Mouse (Mus musculus): ENCODE measurements around the gene Xrra1. TPM values are rescaled to one million over a fixed set of nuclear protein-coding genes. Genes with fewer than 3 reads are reported as not detected.

Xrra1 gene
- polyA plus RNA-seq, 1 experiment: 0.34 TPM

GRCm38 (mm10) chr7:99836781-99837180 is 22.1 kb upstream of the Xrra1 start:
- H3K27ac ChIP-seq (ENCODE audit: insufficient read depth, low read length): no peak overlapping the region
- H3K27me3 ChIP-seq (ENCODE audit: control insufficient read depth, insufficient read depth, low read length): no peaks in the 10 kb centered on the region
- WGBS: 54% methylated on average over 4 of the region's 4 CpGs
- TF ChIP-seq POLR2A (IDR thresholded peaks at IDR 0.05; ENCODE audit: borderline replicate concordance, insufficient read depth, low read length): no peak
- no peak for TF ChIP-seq CTCF (IDR thresholded peaks at IDR 0.05; ENCODE audit: borderline replicate concordance, insufficient read depth, low read depth, low read length)
- H3K4me1 ChIP-seq (ENCODE audit: control insufficient read depth, insufficient read depth, low read length): peaks cover 5% of the 10 kb centered on the region
- DNase-seq: no peak
- no peak overlapping the region for H3K4me3 ChIP-seq (replicated peaks; ENCODE audit: insufficient read depth, low read depth, low read length)

GRCm38 (mm10) chr7:99837358-99838071 is 21.4 kb upstream of the Xrra1 start:
- Histone ChIP-seq H3K4me3 (replicated peaks; ENCODE audit: insufficient read depth, low read depth, low read length) (no peak overlapping the region), H3K4me1 (ENCODE audit: control insufficient read depth, insufficient read depth, low read length) (peaks cover 5% of the 10 kb centered on the region), H3K27me3 (ENCODE audit: control insufficient read depth, insufficient read depth, low read length) (no peaks in the 10 kb centered on the region), H3K27ac (ENCODE audit: insufficient read depth, low read length) (no peak overlapping the region)
- TF ChIP-seq POLR2A (IDR thresholded peaks at IDR 0.05; ENCODE audit: borderline replicate concordance, insufficient read depth, low read length) (no peak), CTCF (IDR thresholded peaks at IDR 0.05; ENCODE audit: borderline replicate concordance, insufficient read depth, low read depth, low read length) (no peak)
- no peak for DNase-seq
- 94% methylated on average over 6 of the region's 6 CpGs for whole genome bisulfite sequencing

- no peak for DNase-seq
- 93% methylated on average over 3 of the region's 3 CpGs for WGBS
- Histone ChIP-seq H3K4me1 (ENCODE audit: control insufficient read depth, insufficient read depth, low read length) (peaks cover 5% of the 10 kb centered on the region), H3K27me3 (ENCODE audit: control insufficient read depth, insufficient read depth, low read length) (no peaks in the 10 kb centered on the region), H3K27ac (ENCODE audit: insufficient read depth, low read length) (no peak overlapping the region), H3K4me3 (replicated peaks; ENCODE audit: insufficient read depth, low read depth, low read length) (no peak overlapping the region)
- TF ChIP-seq CTCF (IDR thresholded peaks at IDR 0.05; ENCODE audit: borderline replicate concordance, insufficient read depth, low read depth, low read length) (no peak), POLR2A (IDR thresholded peaks at IDR 0.05; ENCODE audit: borderline replicate concordance, insufficient read depth, low read length) (no peak)
Observed at GRCm38 (mm10) chr7:99838241-99838640, 20.7 kb upstream of the Xrra1 start.

- WGBS: 93% methylated on average over 8 of the region's 8 CpGs
Observed at GRCm38 (mm10) chr7:99845533-99846236, 13.2 kb upstream of the Xrra1 start.

GRCm38 (mm10) chr7:99850534-99850933 is 8.4 kb upstream of the Xrra1 start:
- H3K4me3 ChIP-seq (replicated peaks; ENCODE audit: insufficient read depth, low read depth, low read length): no peak overlapping the region
- H3K27me3 ChIP-seq (ENCODE audit: control insufficient read depth, insufficient read depth, low read length): no peaks in the 10 kb centered on the region
- TF ChIP-seq CTCF (IDR thresholded peaks at IDR 0.05; ENCODE audit: borderline replicate concordance, insufficient read depth, low read depth, low read length): no peak
- no peak for TF ChIP-seq POLR2A (IDR thresholded peaks at IDR 0.05; ENCODE audit: borderline replicate concordance, insufficient read depth, low read length)
- no peak for DNase-seq
- no peak overlapping the region for H3K27ac ChIP-seq (ENCODE audit: insufficient read depth, low read length)
- H3K4me1 ChIP-seq (ENCODE audit: control insufficient read depth, insufficient read depth, low read length): no peaks in the 10 kb centered on the region
- WGBS: 72% methylated on average over 5 of the region's 5 CpGs

More at GRCm38 (mm10) chr7:99845533-99846236, 13.2 kb upstream of the Xrra1 start:
- no peak for DNase-seq
- Histone ChIP-seq H3K4me3 (replicated peaks; ENCODE audit: insufficient read depth, low read depth, low read length) (no peak overlapping the region), H3K27ac (ENCODE audit: insufficient read depth, low read length) (no peak overlapping the region), H3K4me1 (ENCODE audit: control insufficient read depth, insufficient read depth, low read length) (peaks cover 5% of the 10 kb centered on the region), H3K27me3 (ENCODE audit: control insufficient read depth, insufficient read depth, low read length) (no peaks in the 10 kb centered on the region)
- TF ChIP-seq CTCF (IDR thresholded peaks at IDR 0.05; ENCODE audit: borderline replicate concordance, insufficient read depth, low read depth, low read length): no peak
- no peak for TF ChIP-seq POLR2A (IDR thresholded peaks at IDR 0.05; ENCODE audit: borderline replicate concordance, insufficient read depth, low read length)

GRCm38 (mm10) chr7:99851121-99851520 is 7.8 kb upstream of the Xrra1 start:
- WGBS: 60% methylated on average over 1 of the region's 1 CpGs
- no peak for TF ChIP-seq POLR2A (IDR thresholded peaks at IDR 0.05; ENCODE audit: borderline replicate concordance, insufficient read depth, low read length)
- TF ChIP-seq CTCF (IDR thresholded peaks at IDR 0.05; ENCODE audit: borderline replicate concordance, insufficient read depth, low read depth, low read length): no peak
- H3K4me1 ChIP-seq (ENCODE audit: control insufficient read depth, insufficient read depth, low read length): no peaks in the 10 kb centered on the region
- H3K27ac ChIP-seq (ENCODE audit: insufficient read depth, low read length): no peak overlapping the region
- no peak overlapping the region for H3K4me3 ChIP-seq (replicated peaks; ENCODE audit: insufficient read depth, low read depth, low read length)
- DNase-seq: no peak
- H3K27me3 ChIP-seq (ENCODE audit: control insufficient read depth, insufficient read depth, low read length): no peaks in the 10 kb centered on the region

- Histone ChIP-seq H3K4me3 (replicated peaks; ENCODE audit: insufficient read depth, low read depth, low read length) (no peak overlapping the region), H3K27me3 (ENCODE audit: control insufficient read depth, insufficient read depth, low read length) (no peaks in the 10 kb centered on the region), H3K27ac (ENCODE audit: insufficient read depth, low read length) (no peak overlapping the region), H3K4me1 (ENCODE audit: control insufficient read depth, insufficient read depth, low read length) (no peaks in the 10 kb centered on the region; the same call in 1 of the 2 replicates)
- DNase-seq: no peak
- no peak for TF ChIP-seq POLR2A (IDR thresholded peaks at IDR 0.05; ENCODE audit: borderline replicate concordance, insufficient read depth, low read length)
- no peak for TF ChIP-seq CTCF (IDR thresholded peaks at IDR 0.05; ENCODE audit: borderline replicate concordance, insufficient read depth, low read depth, low read length)
- WGBS: 84% methylated on average over 6 of the region's 6 CpGs
Observed at GRCm38 (mm10) chr7:99851618-99852017, 7.3 kb upstream of the Xrra1 start.

GRCm38 (mm10) chr7:99853350-99853749 is 5.6 kb upstream of the Xrra1 start:
- H3K4me3 ChIP-seq (replicated peaks; ENCODE audit: insufficient read depth, low read depth, low read length): no peak overlapping the region
- WGBS: 88% methylated on average over 7 of the region's 7 CpGs
- DNase-seq: no peak
- no peak overlapping the region for H3K27ac ChIP-seq (ENCODE audit: insufficient read depth, low read length)
- H3K4me1 ChIP-seq (ENCODE audit: control insufficient read depth, insufficient read depth, low read length): peaks cover 5% of the 10 kb centered on the region
- TF ChIP-seq POLR2A (IDR thresholded peaks at IDR 0.05; ENCODE audit: borderline replicate concordance, insufficient read depth, low read length) (no peak), CTCF (IDR thresholded peaks at IDR 0.05; ENCODE audit: borderline replicate concordance, insufficient read depth, low read depth, low read length) (no peak)
- H3K27me3 ChIP-seq (ENCODE audit: control insufficient read depth, insufficient read depth, low read length): no peaks in the 10 kb centered on the region

Data from cerebellum, adult 2 months (tissue).